Mouse (Mus musculus): ENCODE measurements around the gene Tbc1d22a.

DNA sequence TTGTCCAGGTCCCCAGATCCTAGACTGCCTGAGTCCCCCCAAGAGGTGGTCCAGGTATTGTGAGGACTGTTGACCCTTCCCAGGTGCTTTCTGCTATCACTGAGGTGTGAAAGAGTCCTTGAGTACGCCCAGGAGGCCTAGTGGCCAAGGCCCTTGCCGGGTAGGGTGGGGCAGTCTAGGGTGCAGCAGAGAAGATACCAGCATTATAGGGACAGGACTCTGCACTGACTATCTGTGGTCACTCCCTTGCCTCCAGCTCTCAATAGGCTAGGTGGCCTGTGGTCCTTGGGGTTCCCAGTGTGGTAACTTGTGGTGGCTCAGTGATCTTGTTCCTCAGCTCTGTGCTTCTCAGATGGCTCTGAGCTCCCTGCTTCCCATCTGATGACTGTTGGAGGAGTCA, 235.5 kb downstream of the Tbc1d22a start:
- TF ChIP-seq POLR2A (IDR thresholded peaks at IDR 0.05; ENCODE audit: low read depth, low read length) (no peak), CTCF (conservative IDR thresholded peaks at IDR 0.05; ENCODE audit: insufficient read depth, insufficient read length, low read depth, low read length) (no peak)

Data from kidney, adult 2 months (tissue).